Mouse (Mus musculus) urinary bladder, postnatal 4 days (tissue): Measurements from ENCODE around the gene Vmn1r116.
"Not testable (repeated sequence)": the region's sequence is repeated elsewhere in the genome, so short reads cannot be mapped to it uniquely, and the experiment has no call there.

ENCODE experiments used
- DNase-seq, 2 experiments: peaks; one replicate each; pipeline ENCODE4 v3.0.0; 2021 to 2022; ENCODE audit warnings: low spot score in 2 of 2

The Vmn1r116 gene

DNA sequence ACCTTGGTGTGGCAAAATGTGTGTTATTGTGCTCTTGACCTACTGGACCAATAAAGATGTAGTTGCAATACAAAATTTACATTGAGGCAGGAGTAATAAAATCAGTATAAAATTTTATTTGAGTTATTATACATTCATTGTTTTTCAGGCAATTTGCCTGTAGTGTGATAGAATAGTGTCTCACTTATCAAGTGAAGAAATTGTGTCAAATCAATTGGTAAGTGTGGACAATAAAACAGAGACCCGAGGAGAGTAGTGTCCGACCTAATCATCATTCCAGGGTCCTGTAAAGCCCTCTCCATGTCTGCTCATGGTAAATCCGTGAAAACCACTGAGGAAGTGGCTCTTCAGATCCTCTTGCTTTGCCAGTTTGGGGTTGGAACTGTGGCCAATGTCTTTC, at the start of gene Vmn1r116:
Gene Vmn1r116 (plus strand): TSS at position 301 of the 400 bp plus-strand sequence.
- not testable (repeated sequence) for DNase-seq

DNA sequence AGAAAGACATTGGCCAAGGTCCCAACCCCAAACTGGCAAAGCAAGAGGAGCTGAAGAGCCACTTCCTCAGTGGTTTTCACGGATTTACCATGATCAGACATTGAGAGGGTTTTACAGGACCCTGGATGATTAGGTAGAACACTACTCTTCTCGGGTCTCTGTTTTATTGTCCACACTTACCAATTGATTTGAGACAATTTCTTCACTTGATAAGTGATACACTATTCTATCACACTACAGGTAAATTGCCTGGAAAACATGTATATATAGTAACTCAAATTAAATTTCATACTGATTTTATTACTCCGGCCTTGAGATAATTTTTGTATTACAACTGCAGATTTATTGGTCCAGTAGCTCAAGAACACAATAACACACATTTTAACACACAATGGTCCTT, 27.2 kb upstream of the Vmn1r116 start, which contains the start of gene Vmn1r115:
Gene Vmn1r115 (minus strand): TSS at position 101 of the 400 bp plus-strand sequence.
- not testable (repeated sequence) for DNase-seq

DNA sequence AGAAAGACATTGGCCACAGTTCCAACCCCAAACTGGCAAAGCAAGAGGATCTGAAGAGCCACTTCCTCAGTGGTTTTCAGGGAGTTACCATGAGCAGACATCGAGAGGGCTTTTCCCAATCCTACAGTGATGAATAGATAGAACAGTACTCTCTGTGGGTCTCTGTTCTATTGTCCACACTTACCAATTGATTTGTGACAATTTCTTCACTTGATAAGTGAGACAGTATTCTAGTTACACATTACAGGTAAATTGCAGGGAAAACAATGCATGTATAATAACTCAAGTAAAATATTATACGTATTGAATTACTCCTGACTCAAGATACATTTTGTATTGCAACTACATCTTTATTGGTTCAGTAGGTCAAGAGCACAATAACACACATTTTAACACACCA, 12.0 kb downstream of the Vmn1r116 start, which contains the start of gene Vmn1r117:
Gene Vmn1r117 (minus strand): TSS at position 101 of the 400 bp plus-strand sequence.
- not testable (repeated sequence) for DNase-seq

DNA sequence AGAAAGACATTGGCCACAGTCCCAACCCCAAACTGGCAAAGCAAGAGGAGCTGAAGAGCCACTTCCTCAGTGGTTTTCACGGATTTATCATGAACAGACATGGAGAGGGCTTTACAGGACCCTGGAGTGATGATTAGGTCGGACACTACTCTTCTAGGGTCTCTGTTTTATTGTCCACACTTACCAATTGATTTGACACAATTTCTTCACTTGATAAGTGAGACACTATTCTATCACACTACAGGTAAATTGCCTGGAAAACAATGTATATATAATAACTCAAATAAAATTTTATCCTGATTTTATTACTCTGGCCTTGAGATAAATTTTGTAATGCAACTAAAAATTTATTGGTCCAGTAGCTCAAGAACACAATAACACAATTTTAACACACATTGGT, 40.2 kb downstream of the Vmn1r116 start, which contains the start of gene Vmn1r118:
Gene Vmn1r118 (minus strand): TSS at position 101 of the 400 bp plus-strand sequence.
- DNase-seq, result not testable (repeated sequence)
